Mouse (Mus musculus) small intestine, adult 2 months (tissue): ENCODE results near the gene Rab6b.

Source experiments
- CTCF ChIP-seq: fragments of 200-500 bp; IDR thresholded peaks from 2 replicates; pipeline ENCODE4 v1.5.1; 2012; ENCODE audit warnings: low read depth, mild to moderate bottlenecking, control low read depth, inconsistent platforms, low read length, moderate library complexity, mixed read lengths; ENCODE audit not compliant: insufficient replicate concordance, insufficient read length; ENCODE audit errors: extremely low read depth
- POLR2A ChIP-seq: fragments of 200-500 bp; IDR thresholded peaks from 2 replicates; pipeline ENCODE4 v1.6.1; 2012; ENCODE audit warnings: low read depth, mild to moderate bottlenecking, control low read depth, inconsistent platforms, low read length, moderate library complexity

DNA sequence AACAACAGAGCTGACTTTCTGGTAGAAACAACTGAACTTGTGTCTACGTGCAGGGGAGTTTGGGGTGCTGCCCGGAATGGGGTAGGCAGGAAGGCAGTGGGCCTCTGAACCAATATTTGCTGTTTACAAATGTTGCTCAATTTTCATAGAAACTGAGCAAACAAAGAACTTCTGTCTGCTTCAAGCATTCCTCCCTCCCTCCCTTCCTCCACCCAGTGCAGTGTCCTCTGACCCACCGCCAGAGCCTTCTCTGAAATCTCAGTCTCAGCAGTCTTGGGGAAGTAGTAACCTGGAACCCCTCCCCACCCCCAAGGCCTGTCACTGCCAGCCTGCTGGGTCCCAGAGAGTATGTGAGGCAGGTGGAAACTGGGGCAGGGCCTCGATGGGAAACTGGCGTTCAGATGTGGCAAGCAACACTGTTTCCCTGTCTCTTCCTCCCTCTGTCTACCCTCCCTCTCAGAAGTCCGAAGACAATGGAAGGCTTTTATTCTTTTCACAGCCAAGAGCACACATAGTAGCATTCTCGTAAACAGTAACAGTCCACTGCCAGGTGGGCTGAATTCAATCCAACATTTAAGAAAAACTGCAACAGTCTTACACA lies 123.1 kb downstream of the Rab6b start:
- TF ChIP-seq POLR2A (no peak), CTCF (no peak)
